Mouse (Mus musculus): ENCODE data around the gene Gm9918. TPM values are rescaled to one million over a fixed set of nuclear protein-coding genes. Genes with fewer than 3 reads are reported as not detected.

The Gm9918 gene
- polyA plus RNA-seq, 2 experiments, result 0.04 TPM

DNA sequence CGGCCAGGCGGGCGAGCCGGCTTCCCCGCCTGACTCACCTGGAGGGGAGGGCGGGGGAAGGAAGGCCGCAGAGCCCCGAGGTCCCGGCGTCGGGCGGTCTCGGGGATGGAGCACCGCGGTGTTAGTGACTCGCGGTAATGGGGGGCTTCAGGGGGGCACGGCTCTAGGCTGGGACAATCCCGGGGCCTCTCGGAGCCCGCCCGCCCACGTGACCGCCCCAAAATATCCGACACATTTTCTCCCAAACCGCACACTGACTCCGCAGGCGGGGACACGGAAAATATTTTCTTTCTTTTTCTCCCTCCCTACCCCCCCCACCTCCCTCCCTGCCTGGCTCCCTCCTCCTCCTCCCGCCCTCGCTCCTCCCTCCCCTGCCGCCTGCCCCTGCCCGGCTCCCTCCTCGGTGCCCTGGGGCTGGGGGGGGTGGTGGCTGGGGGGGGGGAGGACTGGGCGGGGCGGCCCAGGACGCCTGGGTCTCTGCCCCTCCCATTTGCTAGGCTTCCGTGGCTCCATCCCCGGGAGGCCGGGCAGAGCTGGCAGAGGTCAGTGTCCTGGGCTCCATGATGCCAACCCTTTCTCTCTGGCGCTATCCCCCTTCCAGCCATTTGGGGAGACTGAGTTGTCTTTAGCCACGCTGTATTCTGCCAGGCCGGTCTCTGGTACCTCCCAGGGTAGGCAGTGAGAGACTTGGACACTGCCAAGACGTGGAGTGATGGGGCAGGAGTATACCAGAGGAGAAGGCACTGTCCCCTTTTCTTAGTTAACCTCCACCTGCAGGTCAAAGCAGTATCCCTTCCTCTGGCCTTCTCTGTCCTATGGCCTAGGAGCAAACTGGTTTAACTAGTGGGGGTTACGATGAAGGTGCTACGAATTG lies 12.9 kb upstream of the Gm9918 start, which contains the start of gene Rarg:
Rarg (minus strand) TSS at position 316 of the 874 bp plus-strand sequence.
- no peaks in the 10 kb centered on the region for H3K9me3 ChIP-seq (ENCODE audit: control insufficient read depth, low read length)
- peak within 1 kb of the TSS; percentile 49 for H3K4me2 ChIP-seq (ENCODE audit: low read depth)
- H3K27me3 ChIP-seq (ENCODE audit: control insufficient read depth, insufficient read depth, low read length), result peaks cover 54% of the 10 kb centered on the region
- peak; percentile 21; the same call in 1 of the 2 replicates for ATAC-seq (ENCODE audit: insufficient read depth)
- H3K9ac ChIP-seq (replicated peaks), result no peak within 1 kb of the TSS
- DNase-seq (ENCODE audit: low read depth in 3 of 3, low spot score in 3 of 3), result no peak
- H3K36me3 ChIP-seq (replicated peaks; ENCODE audit: control insufficient read depth, insufficient read depth, low read depth), result no peaks in the 10 kb centered on the region
- no peaks in the 10 kb centered on the region for H3K4me1 ChIP-seq (replicated peaks; ENCODE audit: control insufficient read depth in 2 of 2, insufficient read depth in 2 of 2, low read length in 1 of 2)
- peak within 1 kb of the TSS; percentile 9 to 38; a peak in 3 of 4 replicates for H3K4me3 ChIP-seq (ENCODE audit: insufficient read depth in 1 of 2, low read depth in 2 of 2, low read length in 2 of 2)
- WGBS (ENCODE audit: insufficient replicate concordance), result 3% methylated on average over 42 of the region's 46 CpGs
- H3K27ac ChIP-seq, result no peak within 1 kb of the TSS
- TF ChIP-seq EP300 (IDR thresholded peaks at IDR 0.05; ENCODE audit: low read depth) (no peak), CTCF (IDR thresholded peaks at IDR 0.05; ENCODE audit: low read depth) (no peak)

DNA sequence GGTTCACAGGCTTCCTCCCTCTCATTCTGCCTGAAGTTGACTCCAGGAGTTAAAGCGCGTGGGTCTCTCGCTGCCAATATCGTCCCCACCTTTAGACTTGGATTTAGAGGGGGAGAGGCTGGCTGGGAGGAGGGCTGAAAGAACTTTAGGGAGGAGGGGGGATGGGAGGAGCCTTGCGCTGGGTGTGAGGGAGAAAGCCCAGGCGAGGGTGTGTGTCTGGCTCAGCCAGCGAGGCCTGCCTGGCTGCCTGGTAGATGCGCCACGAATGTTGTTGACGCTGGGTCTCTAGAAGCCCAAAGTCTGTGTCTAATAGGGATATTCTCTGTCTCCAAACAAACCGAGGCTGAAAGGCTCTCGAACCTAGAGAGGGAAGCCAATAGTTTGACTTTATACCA lies 12.3 kb upstream of the Gm9918 start:
- H3K27ac ChIP-seq, result no peak overlapping the region
- DNase-seq (ENCODE audit: low read depth in 3 of 3, low spot score in 3 of 3) (no peak), ATAC-seq (ENCODE audit: insufficient read depth) (no peak)
- peaks cover 54% of the 10 kb centered on the region for H3K27me3 ChIP-seq (ENCODE audit: control insufficient read depth, insufficient read depth, low read length)
- no peaks in the 10 kb centered on the region for H3K4me1 ChIP-seq (replicated peaks; ENCODE audit: control insufficient read depth in 2 of 2, insufficient read depth in 2 of 2, low read length in 1 of 2)
- H3K9me3 ChIP-seq (ENCODE audit: control insufficient read depth, low read length), result no peaks in the 10 kb centered on the region
- WGBS (ENCODE audit: insufficient replicate concordance), result 14% methylated on average over 12 of the region's 12 CpGs
- TF ChIP-seq CTCF (IDR thresholded peaks at IDR 0.05; ENCODE audit: low read depth), result no peak
- no peak overlapping the region for H3K4me3 ChIP-seq (ENCODE audit: insufficient read depth in 1 of 2, low read depth in 2 of 2, low read length in 2 of 2)
- H3K4me2 ChIP-seq (ENCODE audit: low read depth), result no peak overlapping the region; the same call in 1 of the 2 replicates
- H3K9ac ChIP-seq (replicated peaks), result no peak overlapping the region
- H3K36me3 ChIP-seq (replicated peaks; ENCODE audit: control insufficient read depth, insufficient read depth, low read depth), result no peaks in the 10 kb centered on the region

DNA sequence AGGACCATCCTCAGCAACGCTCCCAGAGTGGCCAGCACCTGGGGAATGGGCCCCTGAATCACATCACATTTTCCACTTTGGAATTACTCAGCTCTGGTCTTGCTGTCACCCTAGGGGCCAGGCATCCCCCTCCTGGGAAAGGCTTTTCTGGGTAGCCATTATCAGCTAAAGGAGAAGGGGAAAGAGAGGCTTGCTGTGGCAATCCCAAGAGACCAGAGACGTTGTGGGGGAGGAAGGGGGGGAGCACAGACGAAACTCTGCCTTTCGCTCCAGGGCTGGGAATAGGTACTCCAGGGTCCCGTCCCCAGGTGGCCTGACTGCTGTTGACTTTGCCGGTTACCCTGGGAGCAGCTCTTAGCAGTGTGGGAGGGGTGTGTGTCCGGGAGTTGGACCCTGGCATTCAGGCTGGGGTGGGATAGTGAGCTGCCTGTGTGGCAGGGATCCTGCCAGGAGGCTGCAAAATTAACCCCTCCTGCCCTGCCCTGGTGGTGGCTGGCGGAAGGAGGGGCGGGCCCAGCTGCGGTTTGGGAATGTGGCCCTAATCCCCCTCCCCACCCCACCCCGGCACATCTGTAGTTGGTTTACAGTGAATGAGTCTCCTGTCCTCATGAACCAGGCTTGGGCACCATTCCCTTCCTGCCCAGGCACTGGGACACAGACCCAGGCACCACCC lies 11.6 kb upstream of the Gm9918 start:
- no peak overlapping the region for H3K9ac ChIP-seq (replicated peaks)
- no peak for DNase-seq (ENCODE audit: low read depth in 3 of 3, low spot score in 3 of 3)

DNA sequence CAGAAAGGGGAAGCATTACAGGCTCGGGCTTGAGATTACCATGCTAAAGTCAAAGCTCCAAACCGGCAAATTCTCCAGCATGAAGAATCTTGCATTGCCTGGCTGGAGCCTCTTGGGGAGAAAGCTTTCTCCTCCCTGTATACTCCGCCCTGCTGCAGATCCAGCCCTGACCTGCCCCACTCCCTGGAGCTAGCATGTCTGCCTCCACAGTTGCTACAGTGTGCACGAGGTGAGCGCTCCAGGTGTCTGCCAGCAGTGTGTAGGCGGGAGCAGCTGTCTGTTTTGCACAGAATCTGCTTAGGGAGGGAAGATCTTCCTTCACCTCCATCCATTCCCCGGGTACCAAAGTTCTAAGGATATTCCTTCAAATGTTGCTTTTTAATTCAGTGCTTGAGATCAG lies 7.8 kb upstream of the Gm9918 start:
- Histone ChIP-seq H3K36me3 (replicated peaks; ENCODE audit: control insufficient read depth, insufficient read depth, low read depth) (no peaks in the 10 kb centered on the region), H3K27ac (no peak overlapping the region), H3K27me3 (ENCODE audit: control insufficient read depth, insufficient read depth, low read length) (peaks cover 22% of the 10 kb centered on the region), H3K9ac (replicated peaks) (no peak overlapping the region), H3K4me3 (ENCODE audit: insufficient read depth in 1 of 2, low read depth in 2 of 2, low read length in 2 of 2) (no peak overlapping the region), H3K4me1 (replicated peaks; ENCODE audit: control insufficient read depth in 2 of 2, insufficient read depth in 2 of 2, low read length in 1 of 2) (no peaks in the 10 kb centered on the region), H3K9me3 (ENCODE audit: control insufficient read depth, low read length) (no peaks in the 10 kb centered on the region), H3K4me2 (ENCODE audit: low read depth) (no peak overlapping the region)
- TF ChIP-seq CTCF (IDR thresholded peaks at IDR 0.05; ENCODE audit: low read depth), result no peak
- DNase-seq (ENCODE audit: low read depth in 3 of 3, low spot score in 3 of 3) (no peak), ATAC-seq (ENCODE audit: insufficient read depth) (no peak)
- 40% methylated on average over 7 of the region's 7 CpGs for WGBS (ENCODE audit: insufficient replicate concordance)

More for the DNA sequence above, 11.6 kb upstream of the Gm9918 start:
- no peaks in the 10 kb centered on the region for H3K4me1 ChIP-seq (replicated peaks; ENCODE audit: control insufficient read depth in 2 of 2, insufficient read depth in 2 of 2, low read length in 1 of 2)
- no peaks in the 10 kb centered on the region for H3K36me3 ChIP-seq (replicated peaks; ENCODE audit: control insufficient read depth, insufficient read depth, low read depth)
- H3K4me3 ChIP-seq (ENCODE audit: insufficient read depth in 1 of 2, low read depth in 2 of 2, low read length in 2 of 2), result no peak overlapping the region
- H3K27me3 ChIP-seq (ENCODE audit: control insufficient read depth, insufficient read depth, low read length), result peaks cover 51% of the 10 kb centered on the region
- no peak overlapping the region for H3K27ac ChIP-seq
- TF ChIP-seq EP300 (IDR thresholded peaks at IDR 0.05; ENCODE audit: low read depth), result no peak
- TF ChIP-seq CTCF (IDR thresholded peaks at IDR 0.05; ENCODE audit: low read depth), result no peak
- H3K4me2 ChIP-seq (ENCODE audit: low read depth), result no peak overlapping the region
- no peak for ATAC-seq (ENCODE audit: insufficient read depth)
- no peaks in the 10 kb centered on the region for H3K9me3 ChIP-seq (ENCODE audit: control insufficient read depth, low read length)
- WGBS (ENCODE audit: insufficient replicate concordance), result 37% methylated on average over 11 of the region's 11 CpGs

DNA sequence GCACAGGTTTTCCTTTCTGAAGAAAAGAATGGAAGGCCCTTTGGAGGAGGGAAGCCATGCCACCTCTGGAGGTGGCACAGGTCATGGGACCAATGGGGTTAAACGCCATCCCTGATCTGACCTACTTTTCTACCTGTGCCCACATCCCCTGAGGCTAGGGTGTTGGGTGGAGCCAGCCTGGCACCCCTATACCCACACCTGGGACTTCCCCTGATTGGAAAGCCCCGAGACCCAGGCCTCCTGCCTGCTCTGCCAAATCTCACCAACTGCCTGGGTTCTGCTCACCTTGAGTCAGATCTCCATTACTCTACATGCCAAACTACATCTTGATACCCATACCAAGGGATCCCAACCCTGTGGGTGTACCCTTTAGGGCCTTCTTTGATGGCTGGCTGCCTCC lies 7.3 kb upstream of the Gm9918 start:
- Histone ChIP-seq H3K9me3 (ENCODE audit: control insufficient read depth, low read length) (no peaks in the 10 kb centered on the region), H3K9ac (replicated peaks) (no peak overlapping the region), H3K27me3 (ENCODE audit: control insufficient read depth, insufficient read depth, low read length) (peaks cover 17% of the 10 kb centered on the region), H3K27ac (no peak overlapping the region), H3K4me1 (replicated peaks; ENCODE audit: control insufficient read depth in 2 of 2, insufficient read depth in 2 of 2, low read length in 1 of 2) (no peaks in the 10 kb centered on the region), H3K36me3 (replicated peaks; ENCODE audit: control insufficient read depth, insufficient read depth, low read depth) (no peaks in the 10 kb centered on the region), H3K4me2 (ENCODE audit: low read depth) (no peak overlapping the region), H3K4me3 (ENCODE audit: insufficient read depth in 1 of 2, low read depth in 2 of 2, low read length in 2 of 2) (no peak overlapping the region)
- ATAC-seq (ENCODE audit: insufficient read depth) (no peak), DNase-seq (ENCODE audit: low read depth in 3 of 3, low spot score in 3 of 3) (no peak)
- TF ChIP-seq EP300 (IDR thresholded peaks at IDR 0.05; ENCODE audit: low read depth) (no peak), CTCF (IDR thresholded peaks at IDR 0.05; ENCODE audit: low read depth) (no peak)
- WGBS (ENCODE audit: insufficient replicate concordance), result 56% methylated on average over 2 of the region's 2 CpGs
